ENCODE assay signal across 12 mouse cellular contexts in genomic region chr13:20473641-20474078, GRCm38 (mm10).
DNase-seq lines count a peak whose midpoint lies in the region; ATAC-seq and TF ChIP-seq lines count a peak whose summit lies in the region.
"Had no signal": no experiment of that assay in that cellular context is flagged by ENCODE, and none has a peak within 500 bp of the region (broad histone marks: within the 10 kb centered on the region; RNA-seq: fewer than 3 reads in every experiment).

No protein-coding gene starts in this region.

- intact Hi-C loops in gastrocnemius, adult 2 months (cut with DNase I): loop anchor here (5.0 kb wide), 1 partner anchor 176 kb away; no protein-coding TSS in a partner anchor

- no peak for TF ChIP-seq CTCF in layer of hippocampus, adult 2 months (conservative IDR thresholded peaks at IDR 0.05)
- no peak for TF ChIP-seq CTCF in lung, adult 2 months (IDR thresholded peaks at IDR 0.05; ENCODE audit: insufficient read depth, low read length)
- no peak for TF ChIP-seq CTCF in gastrocnemius, adult 2 months (IDR thresholded peaks at IDR 0.05)

- H3K4me1 ChIP-seq in hindbrain, embryonic 12.5 days: peaks cover 31% of the 10 kb centered on the region
- H3K4me1 ChIP-seq in neural tube, embryonic 12.5 days: peaks cover 29% of the 10 kb centered on the region; the same call in 1 of the 2 replicates
- H3K4me1 ChIP-seq in lung, adult 2 months (ENCODE audit: control insufficient read depth, insufficient read depth, low read length): no peaks in the 10 kb centered on the region; the same call in 1 of the 2 replicates

- H3K9ac ChIP-seq in hindbrain, embryonic 12.5 days: peak overlapping the region; percentile 61
- peak overlapping the region; percentile 54 for H3K9ac ChIP-seq in neural tube, embryonic 12.5 days

- no peak for TF ChIP-seq POLR2A in lung, adult 2 months (IDR thresholded peaks at IDR 0.05; ENCODE audit: borderline replicate concordance, extremely low read depth, low read depth, low read length)

- ATAC-seq in hindbrain, embryonic 12.5 days (ENCODE audit: low FRiP score): no peak
- ATAC-seq in neural tube, embryonic 12.5 days (ENCODE audit: low FRiP score, low read depth): no peak
- ATAC-seq: lung, postnatal 0 days had no signal

- peak; percentile 8 for DNase-seq in adrenal gland, postnatal 10 days
- DNase-seq in adrenal gland, adult (ENCODE audit: inconsistent age in 2 of 2, low spot score in 1 of 2): no peak
- no peak for DNase-seq in layer of hippocampus, adult 2 months (ENCODE audit: low spot score in 2 of 2)
- no peak for DNase-seq in layer of hippocampus, adult 11-12 months (ENCODE audit: low spot score)
- no peak for DNase-seq in lung, adult 2 months
- no peak for DNase-seq in gastrocnemius, adult 2 months
- DNase-seq: heart, postnatal 4 days; kidney, postnatal 4 days had no signal

- H3K27ac ChIP-seq in layer of hippocampus, adult 2 months: peak overlapping the region; percentile 54
- peak overlapping the region; percentile 84 for H3K27ac ChIP-seq in hindbrain, embryonic 12.5 days
- no peak overlapping the region for H3K27ac ChIP-seq in neural tube, embryonic 12.5 days
- H3K27ac ChIP-seq in gastrocnemius, adult 2 months: no peak overlapping the region

- WGBS in hindbrain, embryonic 12.5 days: 64% methylated on average over 7 of the region's 7 CpGs
- WGBS in neural tube, embryonic 12.5 days: 75% methylated on average over 7 of the region's 7 CpGs
- 71% methylated on average over 7 of the region's 7 CpGs for WGBS in lung, adult 2 months

- H3K4me3 ChIP-seq in layer of hippocampus, adult 2 months: peak overlapping the region; percentile 63
- peak overlapping the region; percentile 43 for H3K4me3 ChIP-seq in hindbrain, embryonic 12.5 days
- peak overlapping the region; percentile 41 for H3K4me3 ChIP-seq in neural tube, embryonic 12.5 days
- H3K4me3 ChIP-seq in lung, adult 2 months (replicated peaks; ENCODE audit: extremely low read depth, low read depth, low read length): no peak overlapping the region
- H3K4me3 ChIP-seq in gastrocnemius, adult 2 months: no peak overlapping the region

- no peaks in the 10 kb centered on the region for H3K9me3 ChIP-seq in hindbrain, embryonic 12.5 days (replicated peaks)
- no peaks in the 10 kb centered on the region for H3K9me3 ChIP-seq in neural tube, embryonic 12.5 days
- H3K9me3 ChIP-seq: G1E had no signal

- H3K36me3 ChIP-seq in hindbrain, embryonic 12.5 days: no peaks in the 10 kb centered on the region
- H3K36me3 ChIP-seq in neural tube, embryonic 12.5 days: no peaks in the 10 kb centered on the region
- H3K36me3 ChIP-seq: G1E had no signal

- peak overlapping the region; percentile 55 for H3K4me2 ChIP-seq in hindbrain, embryonic 12.5 days (replicated peaks)
- peak overlapping the region; percentile 61 for H3K4me2 ChIP-seq in neural tube, embryonic 12.5 days (replicated peaks)

- no peaks in the 10 kb centered on the region for H3K27me3 ChIP-seq in hindbrain, embryonic 12.5 days
- H3K27me3 ChIP-seq in neural tube, embryonic 12.5 days (replicated peaks): no peaks in the 10 kb centered on the region

Comparison
In these comparisons a context has a peak if more than half of its experiments do, and no peak if none do; other contexts are left out.
1. H3K27ac ChIP-seq: peak in layer of hippocampus, adult 2 months (single experiment) and hindbrain, embryonic 12.5 days (single experiment); none in neural tube, embryonic 12.5 days (single experiment) and gastrocnemius, adult 2 months (single experiment).
2. H3K4me3 ChIP-seq: peak in layer of hippocampus, adult 2 months (single experiment), hindbrain, embryonic 12.5 days (single experiment) and neural tube, embryonic 12.5 days (single experiment); none in lung, adult 2 months (single experiment) and gastrocnemius, adult 2 months (single experiment).